Mouse (Mus musculus): ENCODE measurements around the gene Slc46a1.

DNA sequence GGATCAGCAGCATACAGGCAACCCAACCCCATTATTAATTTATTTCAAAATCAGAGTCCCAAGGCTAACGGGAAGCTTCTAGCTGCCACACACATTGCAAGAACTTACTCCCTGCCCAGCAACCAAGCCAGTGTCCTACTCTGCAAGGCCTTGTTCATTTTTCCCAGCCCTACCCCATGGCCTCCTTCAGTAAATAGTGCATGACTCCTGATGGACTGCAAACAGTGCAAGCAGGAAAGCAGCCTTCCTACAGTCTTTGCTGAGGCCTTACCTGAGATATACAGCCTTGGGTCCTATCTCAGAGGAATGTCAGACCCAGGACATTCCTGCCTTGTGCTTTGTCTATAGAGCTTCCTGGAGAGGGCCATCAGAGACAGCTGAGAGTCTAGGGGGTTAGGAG is 39.9 kb upstream of the Slc46a1 start:
- no peak for TF ChIP-seq CTCF (IDR thresholded peaks at IDR 0.05; ENCODE audit: low read depth)
- TF ChIP-seq EP300 (IDR thresholded peaks at IDR 0.05; ENCODE audit: low read depth), result no peak
